Mouse (Mus musculus) olfactory bulb, adult 2 months (tissue): ENCODE data around the gene Dnmt1.

ENCODE experiments used
- CTCF ChIP-seq: fragments of 200-500 bp; IDR thresholded peaks from 2 replicates; pipeline ENCODE4 v1.5.1; 2012; ENCODE audit warnings: low read depth, mild to moderate bottlenecking, low read length, moderate library complexity; ENCODE audit not compliant: insufficient read depth
- POLR2A ChIP-seq: fragments of 200-500 bp; IDR thresholded peaks from 2 replicates; pipeline ENCODE4 v1.6.1; 2012; ENCODE audit warnings: mild to moderate bottlenecking, low read depth, low read length, moderate library complexity; ENCODE audit not compliant: insufficient read depth

DNA sequence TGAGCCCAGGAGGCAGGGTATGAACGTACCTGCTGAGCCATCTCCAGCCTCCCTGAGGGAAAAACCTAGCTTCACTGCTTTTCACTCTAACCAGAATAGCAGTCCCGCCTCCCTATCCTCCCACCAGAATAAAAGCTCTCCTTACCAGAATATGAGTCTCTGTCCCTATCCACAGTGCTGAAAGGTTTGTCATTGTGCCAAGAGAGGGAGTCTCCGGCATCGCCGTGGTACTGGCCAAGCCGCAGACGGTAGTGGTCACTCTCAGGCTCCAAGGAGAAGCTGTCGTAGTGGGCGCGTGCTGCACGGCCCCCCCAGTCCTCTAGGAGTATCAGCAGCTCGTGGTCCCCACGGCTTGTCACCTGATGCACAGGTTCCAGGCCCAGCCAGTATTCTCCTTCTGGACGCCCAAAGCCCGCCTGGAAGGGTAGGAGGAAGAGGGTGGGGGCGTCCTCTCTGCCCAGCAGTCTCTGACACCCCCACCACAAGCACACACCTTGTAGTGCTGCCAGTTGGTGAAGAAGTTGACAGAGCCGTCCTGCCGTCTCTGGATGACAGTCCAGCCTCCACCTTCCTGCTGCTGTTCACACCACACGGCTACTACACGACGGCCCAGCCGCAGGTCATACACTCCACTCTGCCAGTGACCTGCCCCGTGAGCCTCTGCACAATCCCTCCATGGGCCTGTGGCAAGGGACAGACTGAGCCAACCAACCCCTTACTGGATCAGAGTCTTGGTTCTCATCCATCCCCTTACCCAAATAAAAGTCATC lies 84.5 kb downstream of the Dnmt1 start:
- TF ChIP-seq CTCF, result no peak
- TF ChIP-seq POLR2A, result no peak
